ENCODE assay signal across 10 mouse cellular contexts in the genomic region with DNA sequence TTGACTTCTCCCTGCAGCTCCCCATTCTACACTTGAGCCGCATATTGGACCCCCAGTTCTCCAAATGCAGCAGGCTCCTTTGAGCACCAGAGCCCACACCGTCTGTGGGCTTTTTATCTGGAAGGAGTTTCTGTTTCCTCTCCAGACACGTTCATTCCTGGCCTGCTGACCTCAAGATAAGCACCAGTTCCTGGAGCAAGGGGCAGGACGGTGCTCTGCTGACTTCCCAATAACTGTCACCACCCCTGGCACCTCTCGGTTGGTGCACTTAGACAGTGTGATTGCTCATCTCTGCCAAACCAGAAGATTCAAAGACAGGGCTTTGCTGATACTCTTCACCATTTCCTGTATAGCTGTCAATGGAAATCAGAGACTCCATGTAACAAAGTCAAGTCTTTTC.
DNase-seq lines count a peak whose midpoint lies in the region; ATAC-seq and TF ChIP-seq lines count a peak whose summit lies in the region.
"Had no signal": no experiment of that assay in that cellular context is flagged by ENCODE, and none has a peak within 500 bp of the region (broad histone marks: within the 10 kb centered on the region; RNA-seq: fewer than 3 reads in every experiment).

No protein-coding gene starts in this region.

- H3K9me3 ChIP-seq in kidney, embryonic 14.5 days (ENCODE audit: control insufficient read depth, low read length) = no peaks in the 10 kb centered on the region
- no peaks in the 10 kb centered on the region for H3K9me3 ChIP-seq in midbrain, postnatal 0 days (ENCODE audit: low read length)
- H3K9me3 ChIP-seq: hindbrain, embryonic 13.5 days; neural tube, embryonic 12.5 days had no signal

- no peaks in the 10 kb centered on the region for H3K36me3 ChIP-seq in kidney, embryonic 14.5 days (ENCODE audit: control insufficient read depth, insufficient read depth, low read length)
- H3K36me3 ChIP-seq in midbrain, postnatal 0 days (ENCODE audit: insufficient read depth, low read length) = no peaks in the 10 kb centered on the region
- H3K36me3 ChIP-seq: hindbrain, embryonic 13.5 days; neural tube, embryonic 12.5 days had no signal

- H3K27me3 ChIP-seq in kidney, embryonic 14.5 days (ENCODE audit: control insufficient read depth, insufficient read depth, low read length) = no peaks in the 10 kb centered on the region
- H3K27me3 ChIP-seq in midbrain, postnatal 0 days (ENCODE audit: insufficient read depth, low read length) = no peaks in the 10 kb centered on the region
- H3K27me3 ChIP-seq: hindbrain, embryonic 13.5 days; neural tube, embryonic 12.5 days had no signal

- H3K27ac ChIP-seq in kidney, embryonic 14.5 days (ENCODE audit: low read depth, low read length) = no peak overlapping the region
- H3K27ac ChIP-seq in midbrain, postnatal 0 days (ENCODE audit: low read depth, low read length) = no peak overlapping the region
- H3K27ac ChIP-seq: hindbrain, embryonic 13.5 days; neural tube, embryonic 12.5 days had no signal

- H3K9ac ChIP-seq in kidney, embryonic 14.5 days (ENCODE audit: low read depth, low read length) = no peak overlapping the region
- H3K9ac ChIP-seq in midbrain, postnatal 0 days (replicated peaks; ENCODE audit: low read length, poor library complexity, severe bottlenecking) = no peak overlapping the region
- H3K9ac ChIP-seq: hindbrain, embryonic 13.5 days; neural tube, embryonic 12.5 days had no signal

- no peak overlapping the region for H3K4me2 ChIP-seq in kidney, embryonic 14.5 days (replicated peaks; ENCODE audit: low read depth, low read length)
- H3K4me2 ChIP-seq in midbrain, postnatal 0 days (ENCODE audit: low read depth, low read length, poor library complexity, severe bottlenecking) = no peak overlapping the region
- H3K4me2 ChIP-seq: hindbrain, embryonic 13.5 days; neural tube, embryonic 12.5 days had no signal

- no peak for TF ChIP-seq CTCF in midbrain, postnatal 0 days (IDR thresholded peaks at IDR 0.05)

- no peak overlapping the region for H3K4me3 ChIP-seq in kidney, embryonic 14.5 days (ENCODE audit: low read length)
- no peak overlapping the region for H3K4me3 ChIP-seq in midbrain, postnatal 0 days (ENCODE audit: low read depth, low read length)
- H3K4me3 ChIP-seq: hindbrain, embryonic 13.5 days; neural tube, embryonic 12.5 days had no signal

- no peak for ATAC-seq in kidney, embryonic 14.5 days (ENCODE audit: low FRiP score, low TSS enrichment)
- peak; percentile 92 for ATAC-seq in megakaryocyte progenitor cell, adult 5-6 weeks (replicated peaks; ENCODE audit: poor library complexity)
- no peak for ATAC-seq in monocyte, adult 5-6 weeks (replicated peaks; ENCODE audit: insufficient number of reproducible peaks, low FRiP score, low TSS enrichment, poor library complexity, severe bottlenecking)
- ATAC-seq in midbrain, postnatal 0 days (ENCODE audit: low FRiP score) = no peak

- H3K4me1 ChIP-seq in kidney, embryonic 14.5 days (ENCODE audit: control insufficient read depth, insufficient read depth, low read length) = no peaks in the 10 kb centered on the region
- H3K4me1 ChIP-seq in midbrain, postnatal 0 days (ENCODE audit: insufficient read depth, low read length) = no peaks in the 10 kb centered on the region

- WGBS in kidney, embryonic 14.5 days = 37% methylated on average over 5 of the region's 5 CpGs
- 79% methylated on average over 5 of the region's 5 CpGs for WGBS in midbrain, postnatal 0 days

- peak; percentile 3 for DNase-seq in kidney, adult 11 months
- peak; percentile 51 for DNase-seq in c-Kit-positive CD71-negative TER-119-negative erythroid progenitor cells, embryonic 14.5 days (ENCODE audit: low read depth)
- DNase-seq in induced T-regulatory cell, adult 2 months (ENCODE audit: low read depth) = peak; percentile 26
- DNase-seq in midbrain, postnatal 0 days (ENCODE audit: low spot score) = no peak
- DNase-seq: cerebellum, adult 9-10 months had no signal
